Mouse (Mus musculus) embryonic fibroblast, embryonic 13.5 days (primary cell): ENCODE data around the gene Atg101.

Experiments
- CTCF ChIP-seq: IDR thresholded peaks from 2 replicates; pipeline ENCODE4 v1.5.1; 2011; ENCODE audit warnings: mild to moderate bottlenecking, control low read depth, low read length, moderate library complexity, borderline replicate concordance; ENCODE audit not compliant: insufficient read depth
- POLR2A ChIP-seq: IDR thresholded peaks from 2 replicates; pipeline ENCODE4 v1.6.1; 2011; ENCODE audit warnings: low read depth, mild to moderate bottlenecking, control low read depth, low read length, moderate library complexity

DNA sequence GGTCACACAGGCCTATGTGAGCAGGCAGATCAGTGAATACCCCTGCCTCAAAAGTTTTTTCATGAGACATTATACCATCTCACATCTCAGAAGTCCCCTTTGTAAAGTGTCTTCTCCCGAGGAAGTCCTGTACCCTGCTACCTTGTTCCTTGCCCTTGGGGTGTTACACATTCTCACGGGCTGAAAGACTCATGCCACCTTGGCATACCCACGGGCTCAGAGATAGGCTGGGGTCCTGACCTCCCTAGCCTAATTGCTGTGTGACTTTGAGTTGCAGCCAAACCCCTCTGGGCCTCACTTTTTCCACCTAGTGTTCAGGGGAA lies 30.5 kb upstream of the Atg101 start:
- TF ChIP-seq POLR2A (no peak), CTCF (no peak)
